Mouse (Mus musculus): ENCODE results near the gene Cerk.
"Not testable (repeated sequence)": the region's sequence is repeated elsewhere in the genome, so short reads cannot be mapped to it uniquely, and the experiment has no call there.

The Cerk gene

GRCm38 (mm10) chr15:86165811-86166590 is 19.9 kb downstream of the Cerk start:
- no peak for DNase-seq (ENCODE audit: low read depth, low spot score)

DNA sequence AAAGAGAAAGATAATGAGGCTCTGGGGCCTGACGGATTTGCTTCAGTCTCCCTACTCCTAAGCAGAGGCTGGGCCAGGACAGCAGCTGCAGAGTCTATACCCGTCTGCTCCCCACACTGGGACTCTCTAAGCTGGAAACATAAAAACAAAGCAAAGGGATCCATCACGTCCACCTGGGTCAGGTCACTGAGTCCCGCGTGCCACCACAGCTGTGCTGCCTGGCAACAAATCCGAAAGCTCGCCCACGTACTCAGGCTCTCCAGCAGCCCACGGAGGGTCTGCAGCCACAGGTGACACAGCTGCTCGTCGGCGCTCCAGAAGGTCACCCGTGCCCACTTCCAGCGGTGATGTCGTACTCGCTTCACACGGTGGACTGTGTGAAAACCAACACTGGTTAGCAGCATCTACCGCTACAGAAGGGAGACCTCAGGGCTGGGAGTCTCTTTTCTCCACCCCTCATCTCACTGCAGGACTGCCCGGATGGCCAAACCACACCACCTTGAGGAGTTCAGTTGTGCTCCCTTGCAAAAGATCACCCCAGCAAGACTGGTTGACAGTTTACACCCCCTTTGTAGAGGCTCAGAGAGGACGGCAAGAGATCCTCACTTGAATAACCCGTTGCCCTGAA is 21.1 kb downstream of the Cerk start:
- DNase-seq (ENCODE audit: low read depth, low spot score) = no peak

DNA sequence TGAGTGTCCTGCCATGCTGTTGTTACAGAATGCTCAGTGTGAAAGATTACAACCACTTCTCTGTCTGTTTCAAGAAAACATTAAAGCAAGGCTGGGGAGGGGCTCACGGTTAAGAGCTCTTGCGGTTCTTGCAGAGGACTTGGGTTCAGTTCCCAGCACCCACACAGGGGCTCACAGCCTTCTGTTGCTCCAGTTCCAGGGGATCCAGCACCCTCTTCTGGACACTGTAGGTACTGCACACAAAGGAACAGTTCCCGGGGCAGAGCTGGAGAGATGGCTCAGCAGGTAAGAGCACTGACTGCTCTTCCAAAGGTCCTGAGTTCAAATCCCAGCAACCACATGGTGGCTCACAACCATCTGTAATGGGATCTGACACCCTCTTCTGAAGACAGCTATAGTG is 24.1 kb downstream of the Cerk start:
- DNase-seq (ENCODE audit: low read depth, low spot score) = not testable (repeated sequence)

DNA sequence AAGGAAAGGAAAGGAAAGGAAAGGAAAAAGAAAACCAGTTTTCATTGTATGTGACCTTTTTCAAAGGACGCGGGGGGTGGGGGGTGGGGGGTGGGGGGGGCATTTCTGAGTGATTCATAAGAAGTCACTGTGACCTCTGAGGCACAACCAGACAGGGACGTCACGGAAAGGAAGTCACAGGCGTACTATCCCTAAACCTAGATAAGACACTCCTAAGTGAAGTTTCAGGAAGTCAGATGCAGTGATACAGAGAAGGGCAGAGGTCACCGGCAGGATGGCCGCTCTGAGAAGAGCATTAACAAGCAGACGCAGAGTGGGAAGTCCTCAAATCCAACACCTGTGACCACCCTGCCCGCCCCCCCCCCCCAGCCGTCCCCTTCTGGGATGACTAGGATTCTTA is 25.0 kb downstream of the Cerk start:
- no peak for DNase-seq (ENCODE audit: low read depth, low spot score)

- no peak for DNase-seq (ENCODE audit: low read depth, low spot score)
These were observed 26.2 kb downstream of the Cerk start for GRCm38 (mm10) chr15:86159719-86160118.

GRCm38 (mm10) chr15:86159093-86159492 is 26.8 kb downstream of the Cerk start:
- no peak for DNase-seq (ENCODE audit: low read depth, low spot score)

- DNase-seq (ENCODE audit: low read depth, low spot score) = no peak
These were observed 29.4 kb downstream of the Cerk start for GRCm38 (mm10) chr15:86156492-86156891.

DNA sequence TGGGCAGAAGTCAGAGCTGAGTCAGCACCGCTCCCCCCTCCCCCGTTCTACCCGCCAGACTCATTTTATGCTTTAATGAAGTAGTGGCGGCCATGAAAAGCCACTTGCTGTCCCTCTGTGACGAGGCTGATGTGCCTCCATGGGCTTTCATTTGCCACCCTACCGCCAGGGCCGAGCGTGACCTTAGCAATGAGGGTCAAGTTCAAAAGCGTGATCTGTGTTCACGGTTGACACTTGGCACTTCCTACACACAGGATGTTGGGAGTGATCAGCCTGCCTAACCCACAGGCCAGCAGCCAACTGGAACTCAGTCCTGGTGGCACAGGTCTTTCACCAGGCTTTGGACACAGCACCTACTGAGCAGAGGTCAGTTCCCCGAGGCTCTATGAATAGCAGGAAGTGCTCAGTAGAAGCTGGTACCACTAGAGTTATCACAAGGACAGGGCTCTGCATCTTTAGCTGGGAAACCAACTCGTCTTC is 32.4 kb downstream of the Cerk start:
- DNase-seq (ENCODE audit: low read depth, low spot score) = no peak

DNA sequence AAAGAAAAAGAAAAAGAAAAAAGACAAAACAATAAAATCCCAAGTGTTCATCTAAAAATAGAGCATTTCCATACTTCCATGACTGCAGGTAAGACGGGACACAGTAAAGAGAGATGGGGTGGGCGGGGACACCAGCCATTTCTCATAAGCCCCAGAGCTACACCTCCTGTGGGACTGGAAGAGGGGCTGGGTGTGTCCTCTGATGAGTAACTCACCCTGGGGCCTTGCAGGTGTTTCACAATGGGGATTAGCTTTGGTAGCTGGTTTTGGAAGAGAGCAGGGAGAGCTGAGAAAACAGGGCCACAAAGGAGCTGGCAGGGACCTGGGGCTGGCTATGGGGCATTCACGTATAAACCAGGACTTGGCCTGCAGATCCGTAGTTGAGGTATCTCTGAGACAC is 35.3 kb downstream of the Cerk start:
- DNase-seq (ENCODE audit: low read depth, low spot score) = no peak

GRCm38 (mm10) chr15:86146922-86147321 is 39.0 kb downstream of the Cerk start:
- no peak for DNase-seq (ENCODE audit: low read depth, low spot score)

DNA sequence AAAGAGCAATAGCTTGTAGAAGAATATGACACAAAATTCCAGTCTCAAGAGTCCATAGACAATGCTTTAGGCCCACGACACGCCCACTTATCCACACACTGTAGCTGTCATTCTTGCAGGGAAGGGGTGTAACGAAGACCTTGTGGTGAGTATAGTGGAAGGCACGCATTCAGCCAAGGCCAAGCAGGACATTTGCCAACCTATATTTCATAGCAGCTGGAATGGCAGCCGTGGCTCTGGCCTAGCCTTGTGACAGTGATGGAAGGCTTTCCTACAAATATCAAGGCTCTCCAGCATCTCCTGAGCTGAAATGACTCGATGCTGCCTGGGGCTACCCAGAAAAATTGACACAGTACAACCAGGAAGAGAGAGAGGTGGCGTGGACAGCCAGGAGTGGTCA is 40.9 kb downstream of the Cerk start:
- no peak for DNase-seq (ENCODE audit: low read depth, low spot score)

GRCm38 (mm10) chr15:86144577-86144976 is 41.4 kb downstream of the Cerk start:
- DNase-seq (ENCODE audit: low read depth, low spot score) = no peak

DNA sequence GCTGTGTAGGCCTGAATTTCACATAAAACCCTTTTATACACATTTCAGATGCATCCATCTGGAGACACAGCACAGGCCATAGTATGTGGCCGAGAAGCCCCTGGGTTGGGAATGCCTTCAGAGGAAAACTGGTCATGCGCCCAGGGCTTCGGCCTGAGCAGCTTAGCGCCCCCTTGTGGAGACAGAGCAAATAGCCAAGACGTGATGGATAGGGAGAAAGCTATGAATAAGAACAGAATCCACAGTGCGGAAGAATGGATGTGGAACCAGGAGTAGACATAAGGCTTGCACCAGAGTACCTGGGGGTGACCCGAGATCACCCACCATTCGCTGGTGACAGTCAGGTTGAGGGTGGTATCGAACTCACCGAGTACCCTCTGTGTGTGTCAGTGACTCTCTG is 45.6 kb downstream of the Cerk start:
- peak; percentile 76 for DNase-seq (ENCODE audit: low read depth, low spot score)

GRCm38 (mm10) chr15:86137638-86138037 is 48.3 kb downstream of the Cerk start:
- peak; percentile 35 for DNase-seq (ENCODE audit: low read depth, low spot score)

GRCm38 (mm10) chr15:86134941-86135783 is 50.8 kb downstream of the Cerk start:
- peak; percentile 87 for DNase-seq (ENCODE audit: low read depth, low spot score)

- DNase-seq (ENCODE audit: low read depth, low spot score) = no peak
These were observed 55.3 kb downstream of the Cerk start for GRCm38 (mm10) chr15:86130657-86131056.

DNA sequence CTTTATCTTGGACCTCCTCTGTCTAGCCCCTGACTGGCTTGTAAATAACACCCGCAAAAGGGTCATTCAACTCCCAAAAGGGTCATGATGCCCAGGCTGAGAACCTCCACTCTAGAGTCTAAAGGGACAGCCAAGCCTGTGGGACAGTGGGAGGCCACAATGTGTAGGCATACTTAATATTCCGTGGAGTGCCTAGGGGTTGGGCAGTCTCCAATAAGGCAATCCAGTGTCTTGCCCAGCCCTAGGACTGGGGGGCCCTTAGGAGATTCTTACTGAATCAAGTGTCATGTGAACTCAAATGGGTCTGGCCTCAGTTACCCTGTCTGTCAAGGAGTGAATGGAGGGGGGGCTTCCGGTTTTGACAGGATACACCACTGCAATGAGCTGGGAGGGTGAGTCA is 56.9 kb downstream of the Cerk start:
- no peak for DNase-seq (ENCODE audit: low read depth, low spot score)

DNA sequence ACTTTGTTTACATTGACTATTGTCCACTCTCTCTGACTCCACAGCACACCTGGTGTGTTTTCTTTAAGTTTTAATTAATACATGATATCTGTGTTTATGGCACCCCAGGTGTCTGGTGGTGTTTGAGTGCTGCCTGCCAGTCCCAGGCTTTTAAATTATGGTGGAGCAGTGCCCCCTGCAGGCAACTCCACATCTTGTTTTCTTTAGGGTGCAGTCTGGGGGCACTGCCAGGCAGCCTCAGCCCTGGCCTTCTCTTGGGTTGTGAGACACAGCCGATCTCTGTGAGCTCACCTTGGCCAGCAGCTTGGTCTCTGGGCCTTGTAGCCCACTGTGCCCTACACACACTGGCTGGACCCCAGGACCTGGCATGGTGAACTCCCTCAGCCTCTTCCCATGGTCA is 61.6 kb downstream of the Cerk start:
- DNase-seq (ENCODE audit: low read depth, low spot score) = peak; percentile 58

DNA sequence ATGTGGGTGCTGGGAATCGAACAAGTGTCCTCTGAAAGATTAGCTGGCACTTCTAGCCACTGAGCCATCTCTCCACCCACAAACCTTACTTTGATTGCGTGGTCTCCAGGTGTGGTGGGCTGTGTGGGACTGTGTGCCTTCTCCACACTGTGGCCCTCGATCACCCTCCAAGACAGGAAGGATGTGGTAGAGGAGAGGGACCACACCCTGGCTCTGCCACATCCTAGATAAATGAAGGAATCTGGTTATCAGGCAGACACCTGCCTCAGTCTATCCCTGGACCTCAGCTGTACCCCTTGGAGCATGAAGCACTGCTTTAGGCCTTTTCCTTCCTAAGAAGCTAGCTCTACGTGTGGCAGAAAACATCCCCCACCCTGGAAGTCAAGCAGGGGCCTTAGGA is 62.5 kb downstream of the Cerk start:
- DNase-seq (ENCODE audit: low read depth, low spot score) = no peak

DNA sequence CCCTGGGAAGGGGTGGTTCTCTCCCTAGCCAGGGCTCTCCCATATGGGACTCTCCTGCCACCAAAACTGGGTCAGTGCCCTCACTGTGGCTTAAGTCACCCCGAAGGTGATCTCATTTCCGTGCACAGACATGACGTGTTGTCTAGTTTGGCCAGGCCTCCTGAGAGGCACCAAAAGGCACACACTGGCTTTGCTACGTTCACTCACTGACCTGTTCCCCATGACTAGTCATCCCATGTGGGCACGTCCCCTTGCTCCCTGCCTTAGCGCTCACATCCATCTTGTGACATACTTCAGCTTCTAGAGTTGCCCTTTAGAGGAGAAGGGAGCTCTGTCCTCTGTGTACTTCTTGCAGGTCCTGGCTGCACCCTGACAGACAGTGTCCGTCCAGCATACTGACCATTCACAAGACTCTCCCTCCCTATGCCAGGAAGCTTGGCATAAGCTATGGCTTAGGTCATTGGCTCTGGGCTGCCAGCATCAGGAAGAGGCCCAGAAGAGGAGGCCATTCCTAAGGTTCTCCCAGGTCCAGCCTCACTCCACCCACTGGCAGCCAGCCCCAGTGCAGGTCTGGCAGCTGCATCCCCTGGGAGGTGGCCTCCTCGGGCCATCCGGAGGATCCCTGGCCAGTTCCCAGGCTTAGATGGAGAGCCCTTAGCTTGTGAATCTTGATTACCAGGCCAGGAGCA is 63.5 kb downstream of the Cerk start:
- DNase-seq (ENCODE audit: low read depth, low spot score) = no peak

DNA sequence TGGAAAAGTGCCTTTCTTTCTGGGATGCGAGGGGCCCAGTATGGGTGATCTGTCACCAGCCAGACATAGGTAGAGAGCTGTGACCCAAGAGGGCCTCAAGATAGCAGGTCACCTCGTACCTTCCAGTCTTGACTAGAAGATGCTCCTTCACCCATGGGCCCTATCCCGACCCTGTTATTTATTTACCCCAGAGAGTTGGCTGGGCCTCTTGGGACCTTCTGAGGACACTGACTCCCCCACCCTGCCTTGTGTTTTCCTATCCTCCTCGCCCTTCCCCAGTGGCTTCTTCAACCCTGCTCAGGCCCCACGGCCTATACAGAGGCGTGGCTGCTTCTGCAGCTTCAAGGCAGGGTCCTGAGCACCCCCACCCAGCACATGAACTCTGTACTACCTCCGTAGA is 66.8 kb downstream of the Cerk start:
- no peak for DNase-seq (ENCODE audit: low read depth, low spot score)
